Mouse (Mus musculus) embryonic facial prominence, embryonic 10.5 days (tissue): ENCODE data around the gene Carhsp1. TPM values are rescaled to one million over a fixed set of nuclear protein-coding genes. Genes with fewer than 3 reads are reported as not detected.

ENCODE experiments used
- DNase-seq: peaks from one replicate; pipeline ENCODE4 v3.0.0-alpha.2; 2017; ENCODE audit warnings: low spot score
- H3K27ac ChIP-seq: fragments of 300-500 bp; sonication (generic); replicated peaks from 2 replicates; pipeline ENCODE4 v1.5.1; 2016; ENCODE audit warnings: mild to moderate bottlenecking
- H3K27me3 ChIP-seq: fragments of 300-500 bp; sonication (generic); replicated peaks from 2 replicates; pipeline ENCODE4 v1.6.1; 2016; ENCODE audit warnings: low read depth, mild to moderate bottlenecking; ENCODE audit not compliant: poor library complexity, severe bottlenecking
- H3K36me3 ChIP-seq: fragments of 300-500 bp; sonication (generic); replicated peaks from 2 replicates; pipeline ENCODE4 v1.6.1; 2016; ENCODE audit warnings: mild to moderate bottlenecking, moderate library complexity
- H3K4me1 ChIP-seq: fragments of 300-500 bp; sonication (generic); 2 replicates; pipeline ENCODE4 v1.6.1; 2016
- H3K4me3 ChIP-seq: fragments of 300-500 bp; sonication (generic); 2 replicates; pipeline ENCODE4 v1.5.1; 2016; ENCODE audit warnings: mild to moderate bottlenecking, moderate library complexity
- H3K9me3 ChIP-seq: fragments of 300-500 bp; sonication (generic); 2 replicates; pipeline ENCODE4 v1.6.1; 2016; ENCODE audit warnings: mild to moderate bottlenecking
- WGBS: fragments of 180-500 bp; shearing (Covaris S2); methylation state at CpG from one replicate; pipeline ENCODE4 v1.1.7; 2016; 5-methylcytosine and 5-hydroxymethylcytosine counted together
- polyA plus RNA-seq: library from polyadenylated mRNA; unstranded; fragments of >200 nt; fragmentation: Nextera tagmentation; extraction: Ambion mirVana; gene quantifications from 2 replicates; pipeline ENCODE4 v1.2.1, GENCODE M21; 2016

Carhsp1 gene
- polyA plus RNA-seq, 1 experiment from 2014 or later, result 168 TPM

DNA sequence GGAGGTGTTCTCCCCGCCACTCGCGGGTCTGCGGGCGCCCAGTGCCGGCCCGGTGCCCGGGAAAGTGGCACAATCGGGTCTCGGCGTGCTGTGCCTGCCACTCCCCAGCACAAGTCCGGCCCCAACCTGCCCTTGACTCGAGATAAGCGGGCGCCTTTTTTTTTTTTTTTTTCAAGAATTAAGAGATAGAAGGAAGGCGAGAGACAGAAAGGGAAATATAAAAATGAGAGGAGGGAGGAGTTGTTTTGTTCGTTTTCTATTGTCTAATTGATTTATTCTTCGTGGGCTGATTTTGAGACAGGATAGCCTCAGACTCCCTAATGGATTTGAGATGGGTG lies 364 bp upstream of the Carhsp1 start:
- Histone ChIP-seq H3K9me3 (no peaks in the 10 kb centered on the region), H3K27ac (peak overlapping the region; percentile 92), H3K27me3 (peaks cover 17% of the 10 kb centered on the region), H3K36me3 (peaks cover 20% of the 10 kb centered on the region), H3K4me3 (peak overlapping the region; percentile 81), H3K4me1 (peaks cover 45% of the 10 kb centered on the region)
- 1% methylated on average over 18 of the region's 18 CpGs for WGBS
- no peak for DNase-seq

DNA sequence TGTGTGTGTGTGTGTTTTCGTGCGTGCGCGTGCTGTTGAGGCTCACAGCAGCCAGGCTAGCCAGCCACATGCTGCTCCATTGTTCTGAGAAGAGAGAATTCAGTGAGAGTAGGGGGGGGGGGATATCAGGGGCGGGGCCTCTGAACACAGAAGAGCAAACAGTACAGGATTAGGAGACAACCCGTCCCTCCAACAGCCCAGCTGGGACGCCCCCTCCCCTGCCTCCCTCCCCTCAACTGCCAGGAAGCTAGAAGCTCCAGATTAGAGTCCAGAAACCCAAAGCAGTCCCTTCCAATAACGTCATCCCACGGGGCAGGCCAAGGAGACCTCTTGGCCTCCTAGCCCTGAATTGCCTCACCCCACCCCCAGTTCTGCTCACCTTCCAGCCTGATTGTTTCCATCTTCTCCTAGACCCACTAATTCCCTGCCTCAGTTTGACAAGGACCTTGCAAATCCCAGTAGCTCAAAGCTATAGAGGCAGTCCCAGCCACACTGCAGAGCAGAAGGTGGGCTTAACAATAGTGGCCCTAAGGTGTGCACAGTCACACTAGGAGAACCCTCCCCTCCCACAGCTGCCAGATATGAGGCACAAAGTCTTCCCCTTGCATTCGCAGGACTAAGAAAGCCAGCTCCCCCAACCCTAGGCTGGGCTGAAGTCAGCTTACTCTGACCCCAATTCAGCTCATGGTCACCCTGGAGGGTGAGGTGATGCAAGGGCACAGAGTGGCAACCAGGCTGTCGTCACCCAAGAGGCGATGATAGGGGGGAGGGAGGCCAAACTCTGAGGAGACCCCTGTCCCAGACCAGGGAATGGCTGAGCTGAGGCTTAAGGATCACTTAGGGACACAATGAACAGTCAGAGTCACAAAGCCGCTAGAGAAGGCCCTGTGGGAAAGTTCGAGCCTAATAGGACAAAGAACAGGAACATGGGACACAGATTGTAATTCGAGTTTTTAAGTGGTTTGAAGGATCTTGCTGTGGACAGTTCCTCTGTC lies 1.6 kb downstream of the Carhsp1 start:
- peaks cover 56% of the 10 kb centered on the region for H3K4me1 ChIP-seq
- peaks cover 38% of the 10 kb centered on the region for H3K36me3 ChIP-seq
- H3K27ac ChIP-seq, result peak overlapping the region; percentile 92
- H3K27me3 ChIP-seq, result peaks cover 17% of the 10 kb centered on the region
- 4% methylated on average over 15 of the region's 15 CpGs for WGBS
- no peaks in the 10 kb centered on the region for H3K9me3 ChIP-seq
- peak overlapping the region; percentile 81 for H3K4me3 ChIP-seq
- peak; percentile 79 for DNase-seq

DNA sequence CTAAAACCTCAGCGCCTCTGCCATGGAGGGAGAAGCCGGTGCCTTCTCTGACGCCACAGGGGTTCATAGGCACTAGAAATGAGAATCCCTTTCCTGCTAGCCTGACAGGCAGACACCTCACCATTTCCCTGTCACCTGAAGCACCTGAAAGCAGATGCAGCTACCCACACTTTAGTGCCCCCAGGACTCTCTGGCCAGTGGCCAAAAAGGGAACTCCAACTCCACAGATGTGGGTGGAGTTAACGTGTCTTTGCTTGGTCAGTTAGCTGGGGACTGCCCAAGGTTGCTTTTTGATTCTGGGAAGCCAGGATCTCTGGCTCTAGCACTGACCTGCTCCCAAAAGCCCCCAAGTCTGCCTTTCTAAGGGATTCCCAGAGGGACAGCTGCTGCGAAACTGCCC lies 2.5 kb downstream of the Carhsp1 start:
- Histone ChIP-seq H3K27me3 (peaks cover 17% of the 10 kb centered on the region), H3K9me3 (no peaks in the 10 kb centered on the region), H3K36me3 (peaks cover 47% of the 10 kb centered on the region), H3K4me3 (peak overlapping the region; percentile 81), H3K27ac (peak overlapping the region; percentile 92), H3K4me1 (peaks cover 56% of the 10 kb centered on the region)
- peak; percentile 23 for DNase-seq
- 57% methylated on average over 5 of the region's 5 CpGs for WGBS

DNA sequence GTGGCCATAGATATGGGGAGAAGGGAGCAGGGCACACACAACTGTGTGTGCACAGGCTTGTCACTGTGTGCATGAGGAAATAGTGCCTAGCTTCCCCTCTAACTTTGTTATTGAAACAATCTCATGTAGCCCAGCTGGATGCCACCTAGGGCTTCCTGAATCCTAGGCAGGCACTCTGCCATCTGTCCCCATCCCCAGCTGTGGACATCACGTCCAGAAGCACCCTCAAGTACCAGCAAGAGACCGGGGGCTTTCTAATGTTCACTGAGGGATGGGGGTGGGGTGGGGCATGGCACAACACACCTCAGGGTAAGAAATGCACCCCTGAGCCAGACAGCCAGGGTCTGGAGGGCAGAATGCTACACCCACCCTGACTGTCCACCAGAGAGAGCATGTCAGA lies 3.6 kb downstream of the Carhsp1 start:
- no peak overlapping the region; the same call in 1 of the 2 replicates for H3K27ac ChIP-seq

DNA sequence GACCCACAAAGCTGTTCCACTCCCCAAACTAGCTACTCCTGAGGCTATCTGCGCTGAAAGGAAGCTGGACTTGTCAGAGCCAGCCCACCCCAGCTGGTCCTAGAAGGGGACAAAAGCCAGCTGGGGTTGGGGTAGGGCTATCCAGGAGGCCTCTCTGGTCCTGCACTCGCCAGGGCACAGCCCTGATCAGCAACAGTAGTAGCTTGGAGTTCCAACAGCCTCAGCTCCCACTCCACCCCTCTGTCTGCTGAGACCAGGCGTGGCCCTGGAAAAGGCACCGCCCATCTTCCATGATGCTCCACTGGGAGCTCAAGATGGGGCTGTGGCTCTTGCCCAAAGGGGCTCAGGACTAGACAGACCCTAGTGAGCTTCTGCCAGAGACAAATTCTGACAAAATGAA lies 4.1 kb downstream of the Carhsp1 start:
- WGBS, result 70% methylated on average over 4 of the region's 4 CpGs
- H3K4me3 ChIP-seq, result no peak overlapping the region
- no peak for DNase-seq
- peak overlapping the region; percentile 51 for H3K27ac ChIP-seq
- peaks cover 56% of the 10 kb centered on the region for H3K4me1 ChIP-seq
- H3K36me3 ChIP-seq, result peaks cover 63% of the 10 kb centered on the region
- no peaks in the 10 kb centered on the region for H3K9me3 ChIP-seq
- H3K27me3 ChIP-seq, result peaks cover 3% of the 10 kb centered on the region

More for the DNA sequence above, 3.6 kb downstream of the Carhsp1 start:
- peaks cover 56% of the 10 kb centered on the region for H3K4me1 ChIP-seq
- H3K9me3 ChIP-seq, result no peaks in the 10 kb centered on the region
- no peak for DNase-seq
- peaks cover 57% of the 10 kb centered on the region for H3K36me3 ChIP-seq
- no peak overlapping the region for H3K4me3 ChIP-seq
- H3K27me3 ChIP-seq, result peaks cover 9% of the 10 kb centered on the region
- WGBS, result 87% methylated on average over 2 of the region's 2 CpGs

DNA sequence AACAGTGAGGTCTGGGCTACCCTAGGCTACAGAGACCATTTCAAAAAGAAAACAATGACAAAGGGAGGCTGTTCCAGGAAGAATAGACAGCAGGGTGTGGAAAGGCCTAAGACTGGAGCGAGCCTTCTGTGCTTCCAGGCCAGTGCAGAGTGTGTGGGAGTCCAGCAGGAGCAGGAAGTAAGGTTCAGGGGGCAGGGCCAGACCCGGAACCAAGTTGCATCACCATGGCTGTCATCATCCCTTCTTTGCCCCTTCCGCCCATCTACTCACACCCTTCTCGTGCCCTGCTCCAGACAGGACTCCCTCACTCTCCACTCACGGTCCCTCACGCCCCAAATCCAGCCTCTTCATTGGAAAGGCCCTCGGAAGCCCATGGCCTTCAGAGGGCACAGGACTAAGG lies 4.7 kb downstream of the Carhsp1 start:
- no peak overlapping the region for H3K4me3 ChIP-seq
- no peaks in the 10 kb centered on the region for H3K27me3 ChIP-seq
- H3K27ac ChIP-seq, result peak overlapping the region; percentile 51
- 86% methylated on average over 7 of the region's 7 CpGs for WGBS
- H3K9me3 ChIP-seq, result no peaks in the 10 kb centered on the region
- DNase-seq, result no peak
- peaks cover 56% of the 10 kb centered on the region for H3K4me1 ChIP-seq
- peaks cover 68% of the 10 kb centered on the region for H3K36me3 ChIP-seq

DNA sequence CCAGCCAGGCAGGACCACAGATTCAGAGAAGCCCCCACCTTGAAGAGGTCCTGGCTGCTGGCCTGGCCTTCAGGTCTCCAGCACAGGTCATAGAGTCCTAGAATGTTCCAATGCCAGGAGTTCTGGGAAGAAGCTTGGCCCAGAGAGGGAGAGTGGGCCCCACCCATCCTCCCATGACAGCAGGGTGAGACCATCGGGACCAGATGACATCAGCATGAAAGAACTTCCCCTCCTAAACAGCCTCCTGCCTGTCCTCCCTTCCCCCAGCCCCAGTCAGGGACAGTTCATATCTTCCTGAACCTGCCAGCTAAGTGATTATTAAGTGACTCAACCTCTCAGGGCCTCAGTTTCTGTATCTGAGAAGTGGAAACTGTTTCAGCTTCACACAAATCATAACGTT lies 5.5 kb downstream of the Carhsp1 start:
- no peak for DNase-seq
- Histone ChIP-seq H3K36me3 (peaks cover 77% of the 10 kb centered on the region), H3K4me1 (peaks cover 52% of the 10 kb centered on the region), H3K4me3 (no peak overlapping the region), H3K27ac (0 out of 2 replicates have a peak overlapping the region, but pooled peaks have one; percentile 14), H3K27me3 (no peaks in the 10 kb centered on the region), H3K9me3 (no peaks in the 10 kb centered on the region)
- 64% methylated on average over 2 of the region's 2 CpGs for WGBS

DNA sequence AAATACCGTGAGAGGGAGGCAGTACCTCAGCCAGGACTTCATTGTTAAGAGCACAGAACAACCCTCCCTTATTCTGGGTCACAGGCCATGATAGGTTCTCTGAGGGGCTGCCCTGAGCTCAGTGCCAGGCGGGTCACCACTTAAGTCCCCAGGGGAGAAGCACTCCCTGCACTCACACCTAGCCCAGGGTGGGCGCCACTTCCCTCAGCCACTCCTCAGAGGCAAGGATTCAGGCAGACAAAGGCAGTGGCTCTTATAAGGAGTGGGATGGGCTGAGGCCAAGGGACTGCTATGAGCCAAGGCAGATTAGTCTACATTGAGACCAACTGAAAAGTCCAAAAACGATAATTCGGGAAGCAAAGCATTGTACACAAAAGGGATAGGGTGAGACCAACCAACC lies 6.6 kb downstream of the Carhsp1 start:
- WGBS, result 83% methylated on average over 5 of the region's 5 CpGs
- no peaks in the 10 kb centered on the region for H3K27me3 ChIP-seq
- DNase-seq, result no peak
- H3K36me3 ChIP-seq, result peaks cover 87% of the 10 kb centered on the region
- H3K4me3 ChIP-seq, result no peak overlapping the region
- H3K9me3 ChIP-seq, result no peaks in the 10 kb centered on the region
- peaks cover 41% of the 10 kb centered on the region for H3K4me1 ChIP-seq
- H3K27ac ChIP-seq, result no peak overlapping the region; the same call in 1 of the 2 replicates

DNA sequence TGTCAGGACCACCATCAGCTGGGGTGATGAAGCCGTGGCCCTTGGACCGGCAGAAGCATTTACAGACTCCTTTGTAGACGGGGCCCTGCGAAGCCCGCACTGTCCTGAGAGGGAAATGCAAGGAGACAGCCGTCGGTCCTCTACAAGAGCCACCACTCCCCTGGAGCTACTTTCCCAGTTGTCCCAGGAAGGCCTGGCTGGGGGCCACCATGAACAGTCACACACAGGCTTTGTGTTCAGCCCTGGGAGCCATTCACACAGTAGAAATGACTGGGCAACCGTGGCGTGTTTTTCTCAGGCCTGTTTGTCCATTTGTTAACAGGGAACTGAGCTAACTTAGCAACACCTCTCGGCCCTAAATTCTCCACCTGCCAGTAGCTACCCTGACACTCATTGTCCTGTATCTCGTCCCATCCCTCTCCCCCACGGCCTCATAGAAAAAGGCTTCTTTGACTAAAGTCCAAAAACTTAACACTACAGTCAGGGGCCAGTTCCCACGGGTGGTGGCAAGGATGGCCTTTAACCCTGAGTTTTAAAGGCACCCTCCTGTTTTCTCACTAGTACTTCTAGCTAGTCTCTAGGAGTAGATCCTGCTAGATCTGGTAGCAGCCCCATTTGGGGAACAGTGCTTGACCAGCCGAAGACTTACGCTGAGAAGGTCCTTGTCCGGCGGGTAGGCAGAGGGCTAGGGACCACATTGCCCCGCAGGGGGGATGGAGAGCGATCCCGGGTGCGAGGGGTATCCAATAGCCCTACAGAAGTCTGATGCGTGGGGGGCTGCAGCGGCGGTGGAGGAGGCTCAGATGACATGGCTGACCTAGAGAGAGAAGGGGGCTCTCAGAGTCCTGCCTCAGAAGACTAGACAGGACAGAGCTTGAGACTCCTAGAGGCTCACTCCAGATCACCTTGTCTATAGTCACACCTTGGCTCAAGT lies 8.1 kb downstream of the Carhsp1 start:
- peaks cover 97% of the 10 kb centered on the region for H3K36me3 ChIP-seq
- WGBS, result 88% methylated on average over 24 of the region's 24 CpGs

DNA sequence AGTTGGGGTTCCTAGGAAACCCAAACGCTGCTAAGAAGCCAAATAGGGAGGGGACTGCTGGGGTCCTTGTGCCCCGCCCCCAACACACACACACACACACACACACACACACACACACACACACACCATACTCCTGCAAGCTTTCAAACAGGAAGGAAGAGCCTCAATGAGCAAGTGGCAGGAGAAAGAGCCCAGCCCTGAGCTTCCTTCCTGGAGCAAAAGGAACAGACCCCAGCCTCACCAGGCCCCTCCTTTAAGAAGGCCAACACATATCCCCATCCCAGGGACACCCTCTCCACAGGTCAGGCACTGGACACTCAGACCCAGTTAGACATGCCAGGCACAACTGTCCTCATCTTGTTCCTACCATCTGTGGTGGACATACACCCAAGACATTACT lies 8.9 kb downstream of the Carhsp1 start:
- Histone ChIP-seq H3K4me3 (no peak overlapping the region), H3K27ac (no peak overlapping the region), H3K4me1 (peaks cover 18% of the 10 kb centered on the region), H3K9me3 (no peaks in the 10 kb centered on the region), H3K27me3 (no peaks in the 10 kb centered on the region), H3K36me3 (peaks cover 97% of the 10 kb centered on the region)
- DNase-seq, result no peak
- 88% methylated on average over 2 of the region's 2 CpGs for WGBS

More for the DNA sequence above, 8.1 kb downstream of the Carhsp1 start:
- Histone ChIP-seq H3K9me3 (no peaks in the 10 kb centered on the region), H3K4me1 (peaks cover 26% of the 10 kb centered on the region), H3K27me3 (no peaks in the 10 kb centered on the region), H3K27ac (no peak overlapping the region), H3K4me3 (no peak overlapping the region)
- DNase-seq, result no peak

DNA sequence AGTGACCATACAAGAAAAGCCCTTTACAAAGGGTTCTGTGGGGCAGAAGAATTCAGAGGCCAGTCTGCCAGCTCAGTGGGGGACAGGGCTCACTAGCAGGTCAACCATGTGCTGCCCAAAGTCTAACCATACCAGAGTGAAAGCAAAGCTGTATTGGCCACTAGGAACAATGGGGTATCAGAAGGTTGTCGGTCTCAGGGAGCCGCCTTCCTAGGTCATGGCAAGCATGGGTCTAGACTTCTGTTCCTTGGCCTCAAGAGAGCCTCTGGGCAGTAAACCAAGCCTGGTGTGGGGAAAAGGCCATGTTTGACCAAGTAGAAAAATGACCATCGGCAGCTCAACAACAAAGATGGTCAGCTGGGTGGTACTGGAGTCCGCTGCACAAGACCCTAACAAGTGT lies 13.2 kb downstream of the Carhsp1 start:
- Histone ChIP-seq H3K27ac (no peak overlapping the region), H3K4me1 (no peaks in the 10 kb centered on the region), H3K36me3 (peaks cover 98% of the 10 kb centered on the region), H3K27me3 (no peaks in the 10 kb centered on the region), H3K9me3 (no peaks in the 10 kb centered on the region), H3K4me3 (no peak overlapping the region)
- WGBS, result 91% methylated on average over 4 of the region's 4 CpGs
- no peak for DNase-seq

DNA sequence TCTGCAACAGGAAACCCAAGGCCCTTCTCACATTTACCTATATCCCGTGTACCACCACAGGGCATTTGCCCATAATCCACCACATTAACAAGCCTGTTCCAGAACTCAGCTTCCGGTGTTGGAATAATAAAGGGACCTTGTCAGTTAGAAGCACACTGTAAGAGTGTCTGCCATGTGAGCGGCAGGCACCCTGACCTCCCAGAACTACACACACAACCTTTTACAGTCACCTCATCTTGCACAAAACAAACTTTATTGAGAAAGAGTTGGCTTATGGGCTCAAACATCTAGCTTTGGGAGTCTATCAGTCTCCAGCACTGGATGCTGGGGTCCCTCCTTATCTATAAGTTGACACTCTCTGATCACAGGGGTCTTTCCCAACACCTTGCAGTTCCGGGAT lies 13.6 kb downstream of the Carhsp1 start:
- no peak overlapping the region for H3K27ac ChIP-seq
- H3K27me3 ChIP-seq, result no peaks in the 10 kb centered on the region
- WGBS, result 84% methylated on average over 4 of the region's 4 CpGs
- peaks cover 98% of the 10 kb centered on the region for H3K36me3 ChIP-seq
- no peaks in the 10 kb centered on the region for H3K4me1 ChIP-seq
- no peaks in the 10 kb centered on the region for H3K9me3 ChIP-seq
- H3K4me3 ChIP-seq, result no peak overlapping the region
- DNase-seq, result no peak
